Mouse (Mus musculus) hindbrain, embryonic 12.5 days (tissue): ENCODE measurements at regions not wholly inside any gene's neighbourhood (a gene's known extent, or its start where the extent isn't known, plus 50 kb on each side); places are given as distances from the start of the nearest gene placed in this dataset.

Experiments used
- ATAC-seq: fragments of 200-750 bp; cut with Nextera tagmentation; 2 replicates; pipeline ENCODE4 v1.8.0; 2017; ENCODE audit warnings: moderate TSS enrichment; ENCODE audit not compliant: low FRiP score
- H3K27ac ChIP-seq: fragments of 300-500 bp; sonication (generic); 2 replicates; pipeline ENCODE4 v1.5.1; 2016; ENCODE audit warnings: mild to moderate bottlenecking
- H3K27me3 ChIP-seq: fragments of 300-500 bp; sonication (generic); 2 replicates; pipeline ENCODE4 v1.6.1; 2016; ENCODE audit warnings: mild to moderate bottlenecking
- H3K36me3 ChIP-seq: fragments of 300-500 bp; sonication (generic); 2 replicates; pipeline ENCODE4 v1.6.1; 2016; ENCODE audit warnings: mild to moderate bottlenecking
- H3K4me1 ChIP-seq: fragments of 300-500 bp; sonication (generic); 2 replicates; pipeline ENCODE4 v1.6.1; 2016
- H3K4me2 ChIP-seq: fragments of 300-500 bp; sonication (generic); replicated peaks from 2 replicates; pipeline ENCODE4 v1.6.1; 2016; ENCODE audit warnings: mild to moderate bottlenecking
- H3K4me3 ChIP-seq: fragments of 300-500 bp; sonication (generic); 2 replicates; pipeline ENCODE4 v1.5.1; 2016; ENCODE audit warnings: mild to moderate bottlenecking
- H3K9ac ChIP-seq: fragments of 300-500 bp; sonication (generic); 2 replicates; pipeline ENCODE4 v1.6.1; 2016; ENCODE audit warnings: mild to moderate bottlenecking, moderate library complexity
- H3K9me3 ChIP-seq: fragments of 300-500 bp; sonication (generic); replicated peaks from 2 replicates; pipeline ENCODE4 v1.6.1; 2016; ENCODE audit warnings: mild to moderate bottlenecking
- WGBS: fragments of 180-500 bp; shearing (Covaris S2); methylation state at CpG from one replicate; pipeline ENCODE4 v1.1.7; 2016; 5-methylcytosine and 5-hydroxymethylcytosine counted together

- H3K9me3 ChIP-seq: no peaks in the 10 kb centered on the region
- H3K27me3 ChIP-seq: no peaks in the 10 kb centered on the region
- H3K36me3 ChIP-seq: no peaks in the 10 kb centered on the region
- no peaks in the 10 kb centered on the region for H3K4me1 ChIP-seq
- 94% methylated on average over 4 of the region's 4 CpGs for WGBS
- no peak overlapping the region for H3K9ac ChIP-seq
- ATAC-seq: no peak
- H3K4me3 ChIP-seq: no peak overlapping the region
- no peak overlapping the region for H3K27ac ChIP-seq
- H3K4me2 ChIP-seq: no peak overlapping the region
These were observed 1504.5 kb upstream of the Tenm4 start for GRCm38 (mm10) chr7:94666392-94667155.

DNA sequence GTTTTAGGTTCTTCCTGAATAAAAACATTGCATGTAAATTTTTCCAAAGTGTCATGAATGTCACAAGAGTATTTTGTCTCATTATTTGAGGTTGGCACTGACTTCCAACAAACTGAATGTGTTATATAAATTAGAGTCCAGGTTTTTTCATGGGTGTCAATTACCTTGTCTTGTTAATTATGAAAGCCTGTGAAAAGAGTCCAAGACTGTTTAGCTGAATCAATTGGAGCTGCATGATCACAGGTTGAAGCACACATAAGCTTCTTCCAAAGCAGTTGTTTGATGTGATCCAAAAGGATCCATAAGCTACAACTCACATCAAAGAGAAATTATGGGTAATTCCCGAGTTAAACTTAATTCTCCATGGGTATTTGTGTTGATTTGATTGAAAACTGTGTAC is 1502.8 kb upstream of the Tenm4 start:
- no peak overlapping the region for H3K4me3 ChIP-seq
- 47% methylated on average over 1 of the region's 1 CpGs for WGBS
- no peak overlapping the region for H3K9ac ChIP-seq
- no peaks in the 10 kb centered on the region for H3K27me3 ChIP-seq
- H3K36me3 ChIP-seq: no peaks in the 10 kb centered on the region
- H3K9me3 ChIP-seq: no peaks in the 10 kb centered on the region
- H3K4me2 ChIP-seq: no peak overlapping the region
- no peaks in the 10 kb centered on the region for H3K4me1 ChIP-seq
- no peak overlapping the region for H3K27ac ChIP-seq
- no peak for ATAC-seq

GRCm38 (mm10) chr7:94668836-94669396 is 1502.1 kb upstream of the Tenm4 start:
- Histone ChIP-seq H3K4me1 (no peaks in the 10 kb centered on the region), H3K36me3 (no peaks in the 10 kb centered on the region), H3K27ac (no peak overlapping the region), H3K4me3 (no peak overlapping the region), H3K9me3 (no peaks in the 10 kb centered on the region), H3K9ac (no peak overlapping the region), H3K4me2 (no peak overlapping the region), H3K27me3 (no peaks in the 10 kb centered on the region)
- ATAC-seq: no peak
- 64% methylated on average over 2 of the region's 2 CpGs for WGBS

- WGBS: 47% methylated on average over 2 of the region's 2 CpGs
- no peak overlapping the region for H3K27ac ChIP-seq
- H3K27me3 ChIP-seq: no peaks in the 10 kb centered on the region
These were observed 1483.2 kb upstream of the Tenm4 start for GRCm38 (mm10) chr7:94687887-94688286.

DNA sequence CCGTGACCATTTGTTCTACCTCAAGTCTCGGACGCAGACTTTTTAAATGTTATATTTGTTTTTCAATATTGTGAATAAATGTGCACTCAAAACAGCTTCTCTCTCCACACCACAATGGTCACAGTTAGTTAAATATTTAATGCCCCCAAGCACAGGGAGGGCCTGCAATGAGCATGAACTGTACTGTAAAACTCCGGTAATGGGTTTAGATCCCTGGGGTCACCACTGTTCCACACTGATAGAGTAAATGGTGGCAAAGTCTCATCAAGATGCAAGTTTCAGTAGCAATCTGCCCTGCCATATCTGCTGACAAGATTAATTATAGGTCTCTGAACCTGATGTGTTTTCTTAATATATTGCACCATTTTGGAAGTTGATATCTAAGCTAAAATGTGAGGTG is 1473.8 kb upstream of the Tenm4 start:
- Histone ChIP-seq H3K27ac (no peak overlapping the region), H3K9me3 (no peaks in the 10 kb centered on the region), H3K27me3 (no peaks in the 10 kb centered on the region), H3K4me2 (no peak overlapping the region), H3K4me1 (no peaks in the 10 kb centered on the region), H3K36me3 (no peaks in the 10 kb centered on the region), H3K4me3 (no peak overlapping the region), H3K9ac (no peak overlapping the region)
- ATAC-seq: peak; percentile 91
- WGBS: 82% methylated on average over 4 of the region's 4 CpGs

More at GRCm38 (mm10) chr7:94687887-94688286, 1483.2 kb upstream of the Tenm4 start:
- no peak for ATAC-seq
- no peaks in the 10 kb centered on the region for H3K9me3 ChIP-seq
- H3K9ac ChIP-seq: no peak overlapping the region
- no peak overlapping the region for H3K4me2 ChIP-seq
- no peaks in the 10 kb centered on the region for H3K36me3 ChIP-seq
- no peaks in the 10 kb centered on the region for H3K4me1 ChIP-seq
- no peak overlapping the region for H3K4me3 ChIP-seq

GRCm38 (mm10) chr7:94706457-94706856 is 1464.6 kb upstream of the Tenm4 start:
- no peaks in the 10 kb centered on the region for H3K36me3 ChIP-seq
- H3K27ac ChIP-seq: no peak overlapping the region
- no peak overlapping the region for H3K4me2 ChIP-seq
- H3K4me1 ChIP-seq: no peaks in the 10 kb centered on the region
- no peaks in the 10 kb centered on the region for H3K9me3 ChIP-seq
- H3K9ac ChIP-seq: no peak overlapping the region
- H3K27me3 ChIP-seq: no peaks in the 10 kb centered on the region
- no peak overlapping the region for H3K4me3 ChIP-seq
- ATAC-seq: no peak

- Histone ChIP-seq H3K27ac (no peak overlapping the region), H3K27me3 (no peaks in the 10 kb centered on the region), H3K9ac (no peak overlapping the region), H3K4me2 (no peak overlapping the region), H3K4me1 (no peaks in the 10 kb centered on the region), H3K36me3 (no peaks in the 10 kb centered on the region), H3K9me3 (no peaks in the 10 kb centered on the region), H3K4me3 (no peak overlapping the region)
- no peak for ATAC-seq
- WGBS: 74% methylated on average over 1 of the region's 1 CpGs
These were observed 1437.6 kb upstream of the Tenm4 start for GRCm38 (mm10) chr7:94733433-94733832.

GRCm38 (mm10) chr7:94734741-94735140 is 1436.3 kb upstream of the Tenm4 start:
- no peaks in the 10 kb centered on the region for H3K4me1 ChIP-seq
- no peak overlapping the region for H3K4me3 ChIP-seq
- no peaks in the 10 kb centered on the region for H3K27me3 ChIP-seq
- H3K9ac ChIP-seq: no peak overlapping the region
- ATAC-seq: no peak
- no peak overlapping the region for H3K4me2 ChIP-seq
- no peaks in the 10 kb centered on the region for H3K9me3 ChIP-seq
- H3K36me3 ChIP-seq: no peaks in the 10 kb centered on the region
- 49% methylated on average over 4 of the region's 4 CpGs for WGBS
- no peak overlapping the region for H3K27ac ChIP-seq
